Mouse (Mus musculus) midbrain, embryonic 11.5 days (tissue): ENCODE results near the gene Myo1h. TPM values are rescaled to one million over a fixed set of nuclear protein-coding genes. Genes with fewer than 3 reads are reported as not detected.

Experiments
- ATAC-seq: fragments of 200-750 bp; cut with Nextera tagmentation; 2 replicates; pipeline ENCODE4 v1.8.0; 2017; ENCODE audit warnings: moderate TSS enrichment, moderate library complexity; ENCODE audit not compliant: low FRiP score
- DNase-seq: peaks from one replicate; pipeline ENCODE4 v3.0.0; 2015; ENCODE audit warnings: low spot score; ENCODE audit errors: missing footprints
- H3K27ac ChIP-seq: fragments of 300-500 bp; sonication (generic); 2 replicates; pipeline ENCODE4 v1.5.1; 2014; ENCODE audit warnings: low read depth, low read length
- H3K27me3 ChIP-seq: fragments of 300-500 bp; sonication (generic); 2 replicates; pipeline ENCODE4 v1.6.1; 2014; ENCODE audit warnings: mild to moderate bottlenecking, low read length, moderate library complexity, mixed read lengths; ENCODE audit not compliant: control insufficient read depth, insufficient read depth
- H3K36me3 ChIP-seq: fragments of 300-500 bp; sonication (generic); 2 replicates; pipeline ENCODE4 v1.6.1; 2014; ENCODE audit warnings: mild to moderate bottlenecking, low read length, moderate library complexity, mixed read lengths; ENCODE audit not compliant: control insufficient read depth, insufficient read depth
- H3K4me1 ChIP-seq: fragments of 300-500 bp; sonication (generic); 2 replicates; pipeline ENCODE4 v1.6.1; 2014; ENCODE audit warnings: low read length; ENCODE audit not compliant: control insufficient read depth, insufficient read depth
- H3K4me2 ChIP-seq: fragments of 300-500 bp; sonication (generic); 2 replicates; pipeline ENCODE4 v1.6.1; 2014; ENCODE audit warnings: mild to moderate bottlenecking, moderate library complexity
- H3K4me3 ChIP-seq: fragments of 300-500 bp; sonication (generic); 2 replicates; pipeline ENCODE4 v1.5.1; 2014; ENCODE audit warnings: low read depth, low read length
- H3K9ac ChIP-seq: fragments of 300-500 bp; sonication (generic); 2 replicates; pipeline ENCODE4 v1.6.1; 2014; ENCODE audit warnings: low read length
- H3K9me3 ChIP-seq: fragments of 300-500 bp; sonication (generic); 2 replicates; pipeline ENCODE4 v1.6.1; 2016; ENCODE audit warnings: low read length; ENCODE audit not compliant: control insufficient read depth
- WGBS: fragments of 180-500 bp; shearing (Covaris S2); extraction: QIAGEN DNeasy Blood & Tissue Kit; methylation state at CpG from one replicate; pipeline ENCODE4 v1.1.7; 2014; 5-methylcytosine and 5-hydroxymethylcytosine counted together
- polyA plus RNA-seq: library from polyadenylated mRNA; unstranded; fragments of >200 nt; fragmentation: Nextera tagmentation; extraction: Ambion mirVana; gene quantifications from 2 replicates; pipeline ENCODE4 v1.2.1, GENCODE M21; 2014

Myo1h gene
- polyA plus RNA-seq, 1 experiment from 2014 or later = 0.45 TPM

GRCm38 (mm10) chr5:114299883-114300610, 11.1 kb downstream of the Myo1h start:
- Histone ChIP-seq H3K9ac (no peak overlapping the region), H3K27me3 (peaks cover 21% of the 10 kb centered on the region), H3K36me3 (no peaks in the 10 kb centered on the region), H3K4me1 (peaks cover 4% of the 10 kb centered on the region; the same call in 1 of the 2 replicates), H3K4me2 (no peak overlapping the region; the same call in 1 of the 2 replicates), H3K27ac (peak overlapping the region; percentile 46), H3K4me3 (no peak overlapping the region), H3K9me3 (no peaks in the 10 kb centered on the region)
- DNase-seq = peak; percentile 91
- ATAC-seq = peak; percentile 36
- WGBS = 42% methylated on average over 24 of the region's 24 CpGs

GRCm38 (mm10) chr5:114303166-114303565, 14.2 kb downstream of the Myo1h start:
- DNase-seq (no peak), ATAC-seq (no peak)
- Histone ChIP-seq H3K4me2 (no peak overlapping the region), H3K27ac (no peak overlapping the region), H3K4me1 (no peaks in the 10 kb centered on the region; the same call in 1 of the 2 replicates), H3K36me3 (no peaks in the 10 kb centered on the region), H3K9me3 (no peaks in the 10 kb centered on the region), H3K4me3 (no peak overlapping the region), H3K9ac (no peak overlapping the region), H3K27me3 (peaks cover 19% of the 10 kb centered on the region)
- 77% methylated on average over 6 of the region's 6 CpGs for WGBS

GRCm38 (mm10) chr5:114306496-114306895, 17.5 kb downstream of the Myo1h start:
- no peaks in the 10 kb centered on the region for H3K9me3 ChIP-seq
- no peaks in the 10 kb centered on the region for H3K36me3 ChIP-seq
- ATAC-seq (no peak), DNase-seq (peak; percentile 41)
- 78% methylated on average over 5 of the region's 5 CpGs for WGBS
- peaks cover 16% of the 10 kb centered on the region for H3K27me3 ChIP-seq
- H3K9ac ChIP-seq = no peak overlapping the region
- no peaks in the 10 kb centered on the region for H3K4me1 ChIP-seq
- H3K4me3 ChIP-seq = no peak overlapping the region
- no peak overlapping the region for H3K4me2 ChIP-seq
- no peak overlapping the region for H3K27ac ChIP-seq

GRCm38 (mm10) chr5:114308765-114309679, 20.1 kb downstream of the Myo1h start:
- Histone ChIP-seq H3K4me2 (peak overlapping the region; percentile 20; the same call in 1 of the 2 replicates), H3K9me3 (no peaks in the 10 kb centered on the region), H3K9ac (peak overlapping the region; percentile 33; the same call in 1 of the 2 replicates), H3K27ac (no peak overlapping the region), H3K4me1 (no peaks in the 10 kb centered on the region), H3K36me3 (no peaks in the 10 kb centered on the region), H3K4me3 (no peak overlapping the region), H3K27me3 (peaks cover 4% of the 10 kb centered on the region; the same call in 1 of the 2 replicates)
- peak; percentile 94 for DNase-seq
- WGBS = 41% methylated on average over 18 of the region's 18 CpGs
- ATAC-seq = peak; percentile 65

- Histone ChIP-seq H3K36me3 (no peaks in the 10 kb centered on the region), H3K27ac (no peak overlapping the region), H3K27me3 (peaks cover 4% of the 10 kb centered on the region; the same call in 1 of the 2 replicates), H3K4me1 (no peaks in the 10 kb centered on the region), H3K9ac (no peak overlapping the region; the same call in 1 of the 2 replicates), H3K4me3 (no peak overlapping the region), H3K4me2 (peak overlapping the region; percentile 20; the same call in 1 of the 2 replicates), H3K9me3 (no peaks in the 10 kb centered on the region)
- DNase-seq (no peak), ATAC-seq (peak; percentile 40)
- WGBS = 60% methylated on average over 11 of the region's 11 CpGs
Measured at GRCm38 (mm10) chr5:114309680-114310036, 20.7 kb downstream of the Myo1h start.

- Histone ChIP-seq H3K4me2 (no peak overlapping the region), H3K4me3 (no peak overlapping the region), H3K27me3 (no peaks in the 10 kb centered on the region), H3K27ac (no peak overlapping the region), H3K9me3 (no peaks in the 10 kb centered on the region), H3K4me1 (no peaks in the 10 kb centered on the region), H3K9ac (no peak overlapping the region; the same call in 1 of the 2 replicates), H3K36me3 (no peaks in the 10 kb centered on the region)
- 62% methylated on average over 25 of the region's 25 CpGs for WGBS
- no peak for DNase-seq
- ATAC-seq = no peak
Measured at GRCm38 (mm10) chr5:114323105-114323790, 34.3 kb downstream of the Myo1h start.

GRCm38 (mm10) chr5:114323791-114324507, 35.0 kb downstream of the Myo1h start:
- Histone ChIP-seq H3K27ac (no peak overlapping the region), H3K9ac (no peak overlapping the region; the same call in 1 of the 2 replicates), H3K36me3 (no peaks in the 10 kb centered on the region), H3K4me2 (0 out of 2 replicates have a peak overlapping the region, but pooled peaks have one; percentile 1), H3K4me3 (no peak overlapping the region), H3K4me1 (no peaks in the 10 kb centered on the region), H3K9me3 (no peaks in the 10 kb centered on the region), H3K27me3 (no peaks in the 10 kb centered on the region)
- 23% methylated on average over 16 of the region's 16 CpGs for WGBS
- DNase-seq (peak; percentile 94), ATAC-seq (no peak)

- 83% methylated on average over 5 of the region's 5 CpGs for WGBS
- H3K4me2 ChIP-seq = no peak overlapping the region
- H3K4me3 ChIP-seq = no peak overlapping the region
- DNase-seq (no peak), ATAC-seq (no peak)
- H3K4me1 ChIP-seq = no peaks in the 10 kb centered on the region
- no peak overlapping the region for H3K27ac ChIP-seq
- no peaks in the 10 kb centered on the region for H3K9me3 ChIP-seq
- no peaks in the 10 kb centered on the region for H3K36me3 ChIP-seq
- H3K9ac ChIP-seq = no peak overlapping the region
- H3K27me3 ChIP-seq = no peaks in the 10 kb centered on the region
Measured at GRCm38 (mm10) chr5:114342996-114343395, 54.0 kb downstream of the Myo1h start.
